Mouse (Mus musculus): ENCODE data around the gene Ggt5. TPM values are rescaled to one million over a fixed set of nuclear protein-coding genes. Genes with fewer than 3 reads are reported as not detected.

The Ggt5 gene
- polyA plus RNA-seq, 1 experiment from 2014 or later = 2.4 TPM

- H3K9ac ChIP-seq = no peak overlapping the region
- no peaks in the 10 kb centered on the region for H3K27me3 ChIP-seq
- ATAC-seq (ENCODE audit: low read depth) = no peak
- H3K27ac ChIP-seq (replicated peaks) = no peak overlapping the region
- 69% methylated on average over 14 of the region's 14 CpGs for WGBS
- no peaks in the 10 kb centered on the region for H3K36me3 ChIP-seq
- H3K9me3 ChIP-seq = no peaks in the 10 kb centered on the region
- H3K4me3 ChIP-seq = no peak overlapping the region
- H3K4me2 ChIP-seq = no peak overlapping the region
- H3K4me1 ChIP-seq (replicated peaks) = no peaks in the 10 kb centered on the region
Observed at GRCm38 (mm10) chr10:75633576-75634139, 44.5 kb downstream of the Ggt5 start.

DNA sequence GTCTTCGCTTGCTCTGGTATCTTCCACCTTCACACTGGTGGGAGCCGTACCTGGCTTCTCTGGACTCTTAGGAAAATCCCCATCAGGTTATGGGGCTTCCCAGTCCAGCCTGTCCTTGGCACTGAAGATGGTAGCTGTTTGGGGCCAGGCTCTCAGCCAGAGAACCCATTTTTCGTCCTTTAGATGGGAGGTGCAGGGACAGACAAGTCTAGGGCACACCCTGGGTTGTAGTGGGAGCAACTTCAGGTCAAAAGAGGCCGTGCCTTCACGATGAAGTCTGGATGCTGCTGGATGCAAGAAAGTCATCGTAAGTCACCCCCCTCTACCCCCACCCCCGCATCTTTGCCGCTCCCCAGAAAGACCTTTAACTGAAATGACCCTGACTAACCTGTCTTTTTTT, 45.5 kb downstream of the Ggt5 start:
- Histone ChIP-seq H3K36me3 (no peaks in the 10 kb centered on the region), H3K4me2 (no peak overlapping the region), H3K9me3 (no peaks in the 10 kb centered on the region), H3K4me1 (replicated peaks) (no peaks in the 10 kb centered on the region), H3K27ac (replicated peaks) (no peak overlapping the region), H3K9ac (no peak overlapping the region), H3K4me3 (no peak overlapping the region), H3K27me3 (no peaks in the 10 kb centered on the region)
- 94% methylated on average over 8 of the region's 8 CpGs for WGBS
- ATAC-seq (ENCODE audit: low read depth) = no peak

- Histone ChIP-seq H3K27ac (replicated peaks) (no peak overlapping the region), H3K4me2 (no peak overlapping the region), H3K4me1 (replicated peaks) (no peaks in the 10 kb centered on the region), H3K4me3 (no peak overlapping the region), H3K9me3 (no peaks in the 10 kb centered on the region), H3K9ac (no peak overlapping the region), H3K36me3 (no peaks in the 10 kb centered on the region), H3K27me3 (no peaks in the 10 kb centered on the region)
- 67% methylated on average over 14 of the region's 14 CpGs for WGBS
- no peak for ATAC-seq (ENCODE audit: low read depth)
Observed at GRCm38 (mm10) chr10:75635019-75635692, 46.0 kb downstream of the Ggt5 start.

DNA sequence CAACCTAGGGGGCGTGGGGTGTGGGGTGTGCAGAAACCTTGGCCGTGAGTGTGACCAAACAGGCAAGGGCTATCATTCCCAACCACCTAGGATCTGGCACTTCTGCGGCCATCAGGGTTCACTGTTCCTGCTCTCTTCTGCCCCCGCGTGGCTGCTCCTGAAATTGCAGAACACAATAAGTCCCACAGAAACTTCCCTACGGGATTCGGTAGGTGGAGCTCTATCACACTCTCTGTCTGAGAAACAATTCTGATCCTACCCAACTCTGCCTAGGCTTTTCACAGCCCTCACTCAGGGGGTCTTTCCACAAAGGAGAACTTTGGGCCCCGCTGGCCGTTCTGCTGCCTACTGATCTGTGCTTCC, 46.5 kb downstream of the Ggt5 start:
- Histone ChIP-seq H3K4me1 (replicated peaks) (no peaks in the 10 kb centered on the region), H3K27ac (replicated peaks) (no peak overlapping the region), H3K4me2 (no peak overlapping the region), H3K9me3 (no peaks in the 10 kb centered on the region), H3K36me3 (no peaks in the 10 kb centered on the region), H3K9ac (no peak overlapping the region), H3K27me3 (no peaks in the 10 kb centered on the region), H3K4me3 (no peak overlapping the region)
- ATAC-seq (ENCODE audit: low read depth) = no peak
- 5% methylated on average over 9 of the region's 9 CpGs for WGBS

GRCm38 (mm10) chr10:75636084-75636786, 47.1 kb downstream of the Ggt5 start:
- no peak overlapping the region for H3K27ac ChIP-seq (replicated peaks)
- 93% methylated on average over 12 of the region's 12 CpGs for WGBS
- H3K9ac ChIP-seq = no peak overlapping the region
- H3K4me3 ChIP-seq = no peak overlapping the region
- H3K9me3 ChIP-seq = no peaks in the 10 kb centered on the region
- H3K4me2 ChIP-seq = no peak overlapping the region
- H3K4me1 ChIP-seq (replicated peaks) = no peaks in the 10 kb centered on the region
- H3K27me3 ChIP-seq = no peaks in the 10 kb centered on the region
- no peaks in the 10 kb centered on the region for H3K36me3 ChIP-seq
- ATAC-seq (ENCODE audit: low read depth) = no peak

DNA sequence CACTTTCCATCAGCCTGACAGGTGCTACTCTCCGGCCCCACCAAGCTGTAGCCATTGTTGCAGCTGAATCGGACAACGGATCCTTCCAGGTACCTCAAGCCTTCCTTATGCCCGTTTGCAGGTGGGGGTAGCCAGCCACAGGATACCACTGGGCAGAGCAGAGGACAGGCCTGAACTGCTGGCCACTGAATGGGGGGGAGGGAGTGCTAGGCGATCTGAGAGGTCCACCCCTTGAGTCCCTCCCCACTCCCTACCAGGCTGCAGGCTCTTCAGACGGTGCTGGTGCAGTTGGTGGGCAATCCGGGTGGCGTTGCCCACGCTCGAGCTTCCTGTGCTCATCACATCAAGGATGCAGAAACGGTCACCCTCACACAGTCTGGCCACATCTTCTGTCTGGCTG, 48.6 kb downstream of the Ggt5 start:
- Histone ChIP-seq H3K27ac (replicated peaks) (no peak overlapping the region), H3K4me2 (no peak overlapping the region), H3K9me3 (no peaks in the 10 kb centered on the region), H3K36me3 (no peaks in the 10 kb centered on the region), H3K4me1 (replicated peaks) (peaks cover 3% of the 10 kb centered on the region; the same call in 1 of the 2 replicates), H3K27me3 (no peaks in the 10 kb centered on the region), H3K4me3 (no peak overlapping the region), H3K9ac (no peak overlapping the region)
- ATAC-seq (ENCODE audit: low read depth) = no peak
- 87% methylated on average over 11 of the region's 11 CpGs for WGBS

DNA sequence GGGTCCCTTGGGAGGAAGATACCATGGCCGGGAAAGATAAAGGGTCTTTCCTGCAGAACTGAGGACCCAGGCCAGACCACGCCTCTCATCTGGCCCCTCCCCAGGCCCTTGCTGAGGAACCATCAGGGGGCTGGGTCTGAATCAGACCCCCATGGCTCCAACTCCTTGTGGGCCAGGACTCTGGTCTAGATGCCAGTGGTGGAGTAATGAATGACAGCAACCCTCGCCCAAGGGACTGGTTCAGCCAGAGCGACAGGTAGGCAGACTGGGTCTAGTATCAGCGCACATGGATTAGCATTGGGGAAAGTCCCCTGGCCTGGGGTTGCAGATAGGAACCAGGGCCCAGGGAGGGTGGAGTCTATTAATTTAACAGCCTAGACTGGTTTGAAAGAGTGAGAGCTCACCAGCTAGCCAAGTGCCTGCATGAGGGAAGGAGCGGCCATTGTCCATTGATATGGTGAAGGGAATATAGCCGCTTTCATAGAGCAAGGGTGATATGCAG, 52.6 kb downstream of the Ggt5 start:
- H3K9me3 ChIP-seq = no peaks in the 10 kb centered on the region
- peaks cover 19% of the 10 kb centered on the region for H3K36me3 ChIP-seq
- WGBS = 91% methylated on average over 7 of the region's 7 CpGs
- no peak overlapping the region for H3K4me2 ChIP-seq
- H3K4me3 ChIP-seq = no peak overlapping the region
- no peak for ATAC-seq (ENCODE audit: low read depth)
- no peak overlapping the region for H3K27ac ChIP-seq (replicated peaks)
- no peaks in the 10 kb centered on the region for H3K27me3 ChIP-seq
- peaks cover 22% of the 10 kb centered on the region for H3K4me1 ChIP-seq (replicated peaks)
- H3K9ac ChIP-seq = no peak overlapping the region

DNA sequence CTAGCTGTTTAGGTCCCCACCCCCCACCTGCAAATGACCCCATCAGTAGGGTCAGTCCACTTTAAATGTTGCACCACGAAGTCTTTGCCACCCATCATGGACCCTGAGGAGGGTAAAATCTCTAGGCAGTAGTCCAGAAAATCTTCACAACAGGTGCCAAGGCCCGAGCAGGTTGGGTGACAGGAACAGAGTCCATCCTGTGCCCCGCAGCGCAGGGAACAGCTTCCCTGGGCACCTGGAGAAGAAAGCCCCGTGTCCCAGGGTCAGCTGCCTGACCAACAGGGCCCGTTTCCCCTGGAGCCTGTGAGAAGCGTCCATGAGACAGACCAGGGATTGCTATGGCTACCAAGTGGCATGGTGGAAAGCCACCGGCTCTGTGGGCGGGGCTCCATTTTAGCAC, 53.3 kb downstream of the Ggt5 start:
- Histone ChIP-seq H3K27me3 (no peaks in the 10 kb centered on the region), H3K36me3 (peaks cover 25% of the 10 kb centered on the region), H3K9me3 (no peaks in the 10 kb centered on the region), H3K4me1 (replicated peaks) (peaks cover 22% of the 10 kb centered on the region), H3K27ac (replicated peaks) (no peak overlapping the region), H3K4me2 (no peak overlapping the region), H3K9ac (no peak overlapping the region), H3K4me3 (no peak overlapping the region)
- ATAC-seq (ENCODE audit: low read depth) = no peak
- 77% methylated on average over 9 of the region's 9 CpGs for WGBS

GRCm38 (mm10) chr10:75642891-75643290, 53.8 kb downstream of the Ggt5 start:
- H3K4me1 ChIP-seq (replicated peaks) = peaks cover 22% of the 10 kb centered on the region
- 84% methylated on average over 2 of the region's 2 CpGs for WGBS
- no peak overlapping the region for H3K9ac ChIP-seq
- H3K27ac ChIP-seq (replicated peaks) = no peak overlapping the region
- H3K27me3 ChIP-seq = no peaks in the 10 kb centered on the region
- peak overlapping the region; percentile 39 for H3K4me2 ChIP-seq
- peaks cover 30% of the 10 kb centered on the region for H3K36me3 ChIP-seq
- no peak overlapping the region for H3K4me3 ChIP-seq
- no peaks in the 10 kb centered on the region for H3K9me3 ChIP-seq
- no peak for ATAC-seq (ENCODE audit: low read depth)

DNA sequence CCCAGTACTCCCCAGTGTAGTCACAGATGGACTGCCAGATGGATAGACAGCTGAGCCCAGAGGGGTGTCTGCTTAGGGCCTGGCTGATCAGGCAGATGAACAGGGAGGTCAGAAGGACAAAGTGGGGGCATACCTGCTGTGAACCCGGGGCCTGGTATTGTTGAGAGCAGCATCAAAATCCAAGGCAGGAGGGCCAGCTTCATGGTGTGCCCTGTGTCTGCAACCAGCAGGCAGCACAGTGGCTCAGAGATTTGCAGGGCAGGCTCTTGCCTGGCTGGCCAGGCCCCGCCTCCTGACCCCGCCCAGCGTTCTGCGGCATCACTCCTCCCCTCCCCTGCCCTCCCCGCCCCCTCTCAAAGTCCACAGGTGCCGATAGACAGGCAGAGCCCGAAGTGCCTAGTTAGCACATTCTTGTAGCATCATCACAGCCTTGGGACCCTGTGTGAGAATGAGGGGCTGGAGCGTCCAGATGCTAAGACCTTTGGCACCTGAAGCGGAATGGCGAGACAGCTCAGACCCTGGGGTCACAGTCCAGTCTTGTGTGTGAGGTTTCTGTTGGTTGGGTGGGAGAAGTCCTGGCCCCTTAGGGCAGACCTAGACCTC, 54.7 kb downstream of the Ggt5 start, which contains the start of gene Susd2:
TSS of gene Susd2 (minus strand) at position 268 of the 603 bp plus-strand sequence.
- ATAC-seq (ENCODE audit: low read depth) = peak; percentile 57
- peak within 1 kb of the TSS; percentile 39 for H3K4me2 ChIP-seq

GRCm38 (mm10) chr10:75645616-75646015, 56.5 kb downstream of the Ggt5 start:
- Histone ChIP-seq H3K27ac (replicated peaks) (no peak overlapping the region), H3K9ac (no peak overlapping the region), H3K27me3 (no peaks in the 10 kb centered on the region), H3K4me2 (no peak overlapping the region), H3K36me3 (peaks cover 56% of the 10 kb centered on the region), H3K4me1 (replicated peaks) (peaks cover 22% of the 10 kb centered on the region), H3K4me3 (no peak overlapping the region), H3K9me3 (no peaks in the 10 kb centered on the region)
- ATAC-seq (ENCODE audit: low read depth) = no peak
- WGBS = 93% methylated on average over 8 of the region's 8 CpGs

More for the DNA sequence above, 54.7 kb downstream of the Ggt5 start, which contains the start of gene Susd2:
- H3K9ac ChIP-seq = peak within 1 kb of the TSS; percentile 53
- WGBS = 9% methylated on average over 11 of the region's 11 CpGs
- no peak within 1 kb of the TSS for H3K4me3 ChIP-seq
- H3K27ac ChIP-seq (replicated peaks) = peak within 1 kb of the TSS; percentile 24; the same call in 1 of the 2 replicates
- peaks cover 39% of the 10 kb centered on the region for H3K36me3 ChIP-seq
- H3K27me3 ChIP-seq = no peaks in the 10 kb centered on the region
- peaks cover 22% of the 10 kb centered on the region for H3K4me1 ChIP-seq (replicated peaks)
- no peaks in the 10 kb centered on the region for H3K9me3 ChIP-seq

DNA sequence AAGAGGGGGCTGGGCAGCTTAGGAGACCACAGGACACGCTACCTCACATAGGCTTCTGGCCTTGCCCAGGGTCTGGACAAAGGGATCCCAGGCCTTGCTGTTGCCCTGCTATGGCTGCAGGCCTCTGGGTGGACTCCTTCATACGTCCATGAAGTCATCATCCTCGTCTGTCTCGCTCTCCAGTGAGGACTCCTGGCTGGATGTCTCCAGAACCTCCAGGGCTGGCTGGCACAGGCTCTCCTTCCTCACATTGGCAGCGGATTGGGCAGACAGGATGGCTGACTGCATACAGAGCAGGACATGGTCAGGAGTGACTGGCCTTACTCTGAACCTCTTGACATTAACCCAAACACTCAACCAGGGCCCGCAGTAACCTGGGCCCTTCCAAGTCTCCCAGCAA, 57.3 kb downstream of the Ggt5 start:
- H3K9me3 ChIP-seq = no peaks in the 10 kb centered on the region
- ATAC-seq (ENCODE audit: low read depth) = no peak
- H3K4me1 ChIP-seq (replicated peaks) = peaks cover 22% of the 10 kb centered on the region
- no peak overlapping the region for H3K9ac ChIP-seq
- H3K4me2 ChIP-seq = no peak overlapping the region
- H3K36me3 ChIP-seq = peaks cover 64% of the 10 kb centered on the region
- no peak overlapping the region for H3K27ac ChIP-seq (replicated peaks)
- no peak overlapping the region for H3K4me3 ChIP-seq
- no peaks in the 10 kb centered on the region for H3K27me3 ChIP-seq
- WGBS = 85% methylated on average over 6 of the region's 6 CpGs
